Mouse (Mus musculus) gastrocnemius, adult 18-20 months (tissue): ENCODE measurements around the gene Xiap. TPM values are rescaled to one million over a fixed set of nuclear protein-coding genes. Genes with fewer than 3 reads are reported as not detected.

Experiments
- DNase-seq: peaks from one replicate; pipeline ENCODE4 v3.0.0; 2021; ENCODE audit warnings: low spot score
- total RNA-seq, 2 experiments: library from RNA; stranded (reverse); gene quantifications; 2 replicates each; pipeline ENCODE4 v1.2.3; 2021

The Xiap gene
- total RNA-seq, 2 experiments from 2014 or later: 17.4 to 18.2 TPM

GRCm38 (mm10) chrX:42068875-42069257, 9.4 kb downstream of the Xiap start:
- DNase-seq: peak; percentile 2

DNA sequence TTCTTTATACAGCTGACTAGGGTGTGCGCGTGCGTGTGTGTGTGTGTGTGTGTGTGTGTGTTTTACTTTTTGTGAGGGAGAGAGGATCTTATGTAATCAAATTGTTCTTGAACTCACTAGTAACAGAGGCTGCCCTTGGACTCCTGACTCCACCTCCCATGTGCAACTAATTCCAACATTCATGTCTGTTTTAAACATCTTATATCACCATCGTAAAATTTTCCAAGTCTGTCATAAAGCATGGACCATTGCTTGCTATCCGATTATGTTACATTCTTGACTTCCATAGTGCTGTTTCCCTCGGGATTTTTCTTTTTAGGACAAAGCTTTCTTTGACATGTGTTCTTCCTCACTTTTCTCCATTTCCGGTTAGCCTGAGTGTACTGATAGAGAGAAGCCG, 28.3 kb downstream of the Xiap start:
- no peak for DNase-seq

- DNase-seq: no peak
Observed at GRCm38 (mm10) chrX:42088136-42088535, 28.7 kb downstream of the Xiap start.

- DNase-seq: no peak
Observed at GRCm38 (mm10) chrX:42107137-42107536, 47.7 kb downstream of the Xiap start.

GRCm38 (mm10) chrX:42110585-42110984, 51.1 kb downstream of the Xiap start:
- DNase-seq: no peak

- no peak for DNase-seq
Observed at GRCm38 (mm10) chrX:42119442-42120048, 60.1 kb downstream of the Xiap start.

GRCm38 (mm10) chrX:42124963-42125697, 65.7 kb downstream of the Xiap start:
- DNase-seq: no peak

- DNase-seq: no peak
Observed at GRCm38 (mm10) chrX:42139882-42140281, 80.4 kb downstream of the Xiap start.

DNA sequence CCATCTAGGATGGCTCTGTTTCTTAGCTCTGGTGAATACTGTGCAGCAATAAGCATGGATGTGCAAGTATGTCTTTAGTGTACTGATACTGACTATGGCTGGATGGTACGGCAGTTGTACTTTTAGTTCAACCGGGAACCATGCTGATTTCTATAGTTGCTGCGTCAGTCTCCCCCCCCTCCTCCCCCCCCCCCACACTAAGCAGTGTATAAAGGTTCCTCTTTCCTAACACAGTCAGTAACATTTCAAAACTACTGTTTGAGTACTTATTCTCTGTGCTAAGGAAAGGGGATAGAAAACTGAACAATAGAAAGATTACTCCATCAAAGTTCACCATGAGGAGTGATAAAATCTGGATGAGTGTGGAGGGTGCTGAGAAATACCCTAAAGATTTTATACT, 83.1 kb downstream of the Xiap start:
- no peak for DNase-seq

DNA sequence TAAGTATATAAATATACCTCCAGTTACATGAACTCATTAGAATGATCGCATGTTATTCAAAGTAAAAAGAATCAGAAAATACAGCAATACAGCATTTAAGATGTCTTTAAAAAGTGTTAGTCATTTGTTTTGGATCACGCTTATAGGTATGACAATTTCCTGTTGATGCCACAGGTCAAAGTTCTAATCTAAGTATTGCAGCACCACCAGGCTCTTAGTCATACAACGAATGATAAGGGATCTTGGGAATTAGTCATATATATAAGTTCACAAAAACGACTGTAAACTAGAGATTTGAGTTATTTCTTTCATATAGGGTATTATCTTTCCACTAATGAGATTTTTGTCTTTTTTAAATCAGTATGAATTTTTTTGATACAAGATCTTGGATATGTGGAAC, 84.5 kb downstream of the Xiap start:
- no peak for DNase-seq

DNA sequence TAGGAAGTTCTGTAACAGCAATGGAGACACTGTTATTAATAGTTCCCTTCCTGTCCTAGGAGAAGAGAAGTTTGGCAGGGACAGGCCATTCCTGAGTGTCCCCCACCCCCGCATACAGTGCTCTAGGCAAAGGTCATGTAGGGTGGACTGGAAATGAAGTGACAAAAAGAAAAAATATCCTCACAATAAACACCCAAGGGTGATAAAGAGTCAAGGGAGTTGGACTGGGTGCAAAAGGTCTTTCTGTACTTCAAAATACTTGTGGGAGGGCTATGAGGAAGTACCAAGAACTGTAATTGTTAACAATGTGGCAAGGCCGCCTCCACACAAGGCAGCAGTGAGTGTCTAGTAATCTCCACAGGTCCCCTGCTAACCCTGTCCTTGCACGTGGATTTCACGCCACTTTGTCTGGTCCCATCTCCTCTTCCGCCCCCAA, 88.6 kb downstream of the Xiap start:
- peak; percentile 5 for DNase-seq

DNA sequence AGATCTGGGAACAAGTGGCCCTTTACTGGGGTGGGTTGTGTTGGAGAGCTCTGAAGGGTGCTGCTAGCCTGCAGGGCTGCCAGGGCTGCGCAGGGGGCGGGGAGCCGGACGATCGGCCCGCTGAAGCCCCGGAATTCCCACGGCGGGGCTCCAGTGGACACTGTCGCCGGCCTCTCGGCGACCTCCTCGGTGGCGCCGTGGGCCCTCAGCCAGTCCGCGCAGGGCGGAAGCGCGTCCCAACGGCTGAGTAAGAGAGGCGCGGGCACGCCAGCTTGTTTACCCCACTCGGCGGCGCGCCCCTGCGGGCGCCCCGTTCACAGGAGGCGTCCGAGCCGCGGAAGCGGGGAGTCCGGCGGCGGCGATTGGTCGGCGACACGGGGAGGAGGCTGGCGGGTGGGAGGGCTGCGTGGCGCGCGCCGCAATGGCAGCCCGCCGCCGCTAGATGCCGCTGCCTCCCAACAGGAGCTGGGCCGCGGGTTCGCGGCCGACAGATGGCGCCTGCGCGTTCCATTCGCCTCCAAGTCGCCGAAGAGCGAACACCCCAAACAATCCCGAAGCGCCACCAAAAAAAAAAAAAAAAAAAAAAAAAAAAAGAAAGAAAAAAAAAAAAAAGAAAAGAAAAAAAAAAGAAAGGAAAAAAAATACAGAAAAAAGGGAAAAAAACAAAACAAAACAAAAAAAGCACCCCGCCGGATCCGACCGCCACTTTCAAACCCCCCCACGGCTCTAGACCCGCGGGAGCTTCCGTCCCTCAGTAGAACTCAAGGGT, 89.5 kb downstream of the Xiap start, which contains the start of gene Stag2:
TSS of gene Stag2 (plus strand) at position 530 of the 769 bp plus-strand sequence.
- peak; percentile 79 for DNase-seq

GRCm38 (mm10) chrX:42149557-42150345, 90.3 kb downstream of the Xiap start:
- DNase-seq: peak; percentile 63

DNA sequence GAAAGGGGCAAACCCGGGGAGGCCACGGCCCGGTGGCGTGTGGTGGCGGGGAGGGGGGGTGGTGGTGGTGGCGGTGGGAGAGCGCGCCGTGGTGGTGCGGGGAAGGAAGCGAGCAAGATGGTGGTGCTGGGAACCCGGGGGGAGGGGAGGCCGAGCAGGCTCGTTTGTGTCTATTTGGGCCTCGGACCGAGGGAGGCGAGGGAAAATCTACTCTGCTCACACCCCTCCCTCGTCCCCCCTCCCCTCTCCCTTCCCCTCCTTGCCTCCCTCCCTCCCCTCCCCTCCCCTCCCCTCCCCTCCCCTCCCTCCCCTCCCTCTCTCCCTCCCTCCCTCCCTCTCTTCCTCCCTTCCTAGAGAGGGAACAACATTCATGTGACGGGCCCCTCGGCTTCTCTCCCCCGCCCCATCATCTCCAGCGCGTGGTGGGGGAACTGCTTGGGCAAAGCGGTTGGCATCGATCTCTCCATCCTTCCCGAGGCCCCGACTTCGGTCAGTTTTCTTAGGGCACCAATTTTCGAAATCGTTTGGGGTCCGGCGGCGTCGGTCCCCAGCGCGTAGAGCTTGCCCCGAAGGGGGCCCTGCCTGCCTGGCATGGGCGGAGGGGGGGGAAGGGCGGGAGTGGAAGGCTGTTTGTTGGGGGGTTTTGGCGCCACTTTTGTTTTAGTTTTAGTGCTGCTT, 91.0 kb downstream of the Xiap start:
- peak; percentile 69 for DNase-seq

- DNase-seq: peak; percentile 6
Observed at GRCm38 (mm10) chrX:42151024-42151754, 91.7 kb downstream of the Xiap start.

GRCm38 (mm10) chrX:42151903-42152369, 92.5 kb downstream of the Xiap start:
- DNase-seq: peak; percentile 90

GRCm38 (mm10) chrX:42153056-42153455, 93.6 kb downstream of the Xiap start:
- DNase-seq: peak; percentile 33
